Mouse (Mus musculus): ENCODE measurements around the gene Zfp345.
"Not testable (repeated sequence)": the region's sequence is repeated elsewhere in the genome, so short reads cannot be mapped to it uniquely, and the experiment has no call there.

Gene Zfp345

DNA sequence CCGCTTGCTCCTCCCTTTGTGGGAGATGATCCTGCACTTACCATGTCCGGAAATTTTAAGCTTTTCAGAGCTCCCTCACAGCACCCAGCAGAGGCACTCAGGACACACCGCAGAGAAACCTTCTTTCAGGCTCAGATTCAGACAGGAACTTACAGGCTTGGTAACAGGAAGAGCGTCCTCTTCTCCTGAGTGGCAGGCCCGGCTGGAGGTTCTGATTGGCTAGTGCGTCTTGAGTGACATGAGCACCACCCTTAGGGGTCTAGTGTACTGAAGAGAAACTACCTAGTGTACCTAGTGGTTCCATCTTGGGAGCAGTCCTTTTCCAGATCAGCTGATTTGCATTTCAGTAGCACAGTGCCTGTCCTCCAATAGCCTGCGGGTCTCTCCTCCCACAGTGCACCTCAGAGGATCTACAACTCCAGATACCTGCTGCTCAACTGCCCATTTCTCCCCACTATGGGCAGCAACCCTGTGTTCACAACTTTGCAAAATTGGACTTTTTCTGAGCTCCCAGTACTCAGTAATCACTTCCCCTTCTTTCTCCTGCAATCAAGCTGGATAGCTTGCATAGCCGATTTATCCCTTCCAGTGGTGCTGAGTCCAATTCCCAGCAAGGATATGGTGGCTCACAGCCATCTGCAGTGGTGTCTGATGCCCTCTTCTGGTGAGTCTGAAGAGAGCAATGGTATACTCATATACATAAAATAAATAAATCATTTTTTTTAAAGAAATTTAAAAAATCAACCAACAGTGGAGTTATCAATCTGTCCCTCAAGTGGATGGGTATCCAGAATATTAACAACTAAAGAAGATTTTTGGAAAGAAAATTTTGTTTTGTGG lies at the start of gene Zfp345:
Gene Zfp345, minus strand, starts transcription at position 153 of the 840 bp plus-strand sequence.
- DNase-seq (ENCODE audit: low spot score): peak; percentile 55

DNA sequence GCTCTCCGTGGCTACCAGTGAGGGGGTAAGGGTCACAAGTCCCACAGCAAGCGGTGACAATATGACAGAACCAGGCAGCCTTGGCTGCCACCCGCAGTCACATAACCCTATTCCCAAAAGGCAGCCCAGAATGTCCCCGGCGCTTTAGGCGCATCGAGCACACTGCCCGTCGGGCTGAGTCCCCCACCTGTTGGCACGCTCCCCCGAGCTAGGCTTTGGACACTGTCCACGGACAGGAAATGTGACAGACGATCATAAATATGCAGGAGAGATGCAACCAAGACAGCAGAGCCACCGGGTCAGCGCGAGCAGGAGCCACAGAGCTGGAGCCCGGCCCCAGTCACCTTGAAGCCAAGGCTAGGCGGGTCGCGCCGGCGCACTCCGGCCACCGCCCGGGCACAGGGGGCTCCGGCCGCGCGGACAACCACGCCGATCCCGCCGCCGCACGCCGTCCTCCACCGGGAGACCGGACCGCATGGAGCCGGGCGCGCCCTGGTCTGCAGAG lies 40.9 kb upstream of the Zfp345 start:
- DNase-seq (ENCODE audit: low spot score): no peak

GRCm38 (mm10) chr2:150512837-150513236 lies 27.9 kb upstream of the Zfp345 start:
- DNase-seq (ENCODE audit: low spot score): no peak

DNA sequence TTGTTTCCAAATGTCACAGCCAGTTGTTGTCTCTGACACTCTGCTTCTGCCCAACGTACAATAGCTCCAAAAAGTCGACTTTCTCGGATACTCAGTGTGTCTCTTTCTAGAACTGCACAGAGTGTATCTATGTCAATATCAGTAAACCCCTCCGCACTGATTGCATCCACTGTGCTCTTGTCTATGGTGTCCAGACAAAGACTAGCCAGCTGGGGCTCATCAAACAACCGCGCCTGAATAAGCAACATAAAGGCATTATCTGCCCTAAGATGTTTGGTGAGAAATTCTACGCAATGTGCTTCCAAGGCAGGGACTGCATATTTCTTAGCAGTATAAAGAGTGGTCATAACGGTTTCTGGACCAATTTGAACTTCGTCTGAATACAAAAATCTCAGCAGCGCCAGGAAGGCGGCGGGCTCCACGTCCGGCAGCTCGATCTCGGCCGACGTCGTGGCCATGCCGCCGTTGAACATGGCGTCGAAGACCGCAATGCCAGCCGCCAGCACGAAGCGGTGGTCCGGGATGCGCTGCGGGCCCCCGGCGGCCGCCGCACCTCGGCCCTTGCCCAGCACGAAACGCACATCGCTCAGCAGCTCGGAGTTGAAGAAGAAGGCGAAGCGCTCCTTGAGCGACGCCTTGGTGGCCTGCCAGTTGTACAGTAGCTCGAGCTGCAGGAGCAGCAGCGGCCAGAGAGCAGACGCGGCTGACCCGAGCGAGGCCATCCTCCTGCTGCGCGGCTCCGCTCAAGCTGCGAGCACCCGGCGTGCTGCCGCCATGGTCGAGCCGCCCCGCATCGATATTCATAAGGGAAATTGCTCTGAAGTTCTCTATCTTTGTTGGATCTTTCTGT lies 15.5 kb upstream of the Zfp345 start:
- not testable (repeated sequence) for DNase-seq (ENCODE audit: low spot score)

DNA sequence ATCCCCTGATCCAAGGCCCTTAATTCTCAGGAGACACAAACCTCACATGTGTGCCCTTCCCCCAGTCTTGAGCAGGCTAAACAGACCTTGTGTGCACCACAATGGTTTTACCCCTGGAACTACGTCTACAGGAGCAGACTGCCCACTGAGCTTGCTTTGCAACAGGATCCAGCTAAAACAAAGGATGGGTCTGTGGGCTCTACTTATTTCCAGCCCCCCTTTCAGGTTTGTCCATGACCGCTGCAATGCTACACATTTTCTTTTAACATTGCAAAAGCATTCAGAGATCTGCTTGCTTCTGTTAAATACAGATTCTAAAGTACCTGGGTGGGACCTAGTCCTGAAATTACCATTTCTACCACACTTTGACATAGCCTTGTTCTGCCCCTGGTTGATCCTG lies 8.1 kb upstream of the Zfp345 start:
- DNase-seq (ENCODE audit: low spot score): no peak

GRCm38 (mm10) chr2:150451180-150451919 lies 33.5 kb downstream of the Zfp345 start, which contains the start of gene Zfp442:
Gene Zfp442 (minus strand): TSS chr2:150451486.
- DNase-seq (ENCODE audit: low spot score): peak; percentile 70

DNA sequence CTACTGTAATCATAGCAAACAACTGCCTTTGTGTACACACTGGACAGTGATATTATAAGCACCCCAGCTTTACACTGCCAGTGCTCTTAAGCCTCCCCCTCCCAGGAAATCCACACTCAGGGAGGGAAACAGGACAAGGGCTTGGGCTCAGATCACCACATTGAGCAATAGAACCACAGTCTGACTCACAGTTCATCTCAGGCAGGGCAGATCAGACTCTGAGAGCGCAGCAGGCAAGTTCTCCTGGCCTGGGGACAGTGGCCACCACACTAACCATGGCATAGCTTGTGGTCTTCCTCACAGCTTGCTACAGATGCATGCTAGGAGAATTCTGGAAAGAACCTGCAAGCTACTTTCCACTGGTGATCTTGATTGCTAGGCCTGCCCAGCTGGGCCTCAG lies 45.8 kb downstream of the Zfp345 start:
- not testable (repeated sequence) for DNase-seq (ENCODE audit: low spot score)

All from testis, postnatal 14 days (tissue).